Mouse (Mus musculus) 3134 (cell line): ENCODE results near the gene Pdcd4.
A peak's percentile ranks its signal among the peaks of the same experiment; 100 is the strongest.
"Not testable (repeated sequence)": the region's sequence is repeated elsewhere in the genome, so short reads cannot be mapped to it uniquely, and the experiment has no call there.

Experiments used
- DNase-seq: peaks from one replicate; pipeline ENCODE4 v3.0.0-alpha.2; 2011; ENCODE audit warnings: low spot score; ENCODE audit not compliant: insufficient read length; ENCODE audit errors: extremely low read depth

Gene Pdcd4

DNA sequence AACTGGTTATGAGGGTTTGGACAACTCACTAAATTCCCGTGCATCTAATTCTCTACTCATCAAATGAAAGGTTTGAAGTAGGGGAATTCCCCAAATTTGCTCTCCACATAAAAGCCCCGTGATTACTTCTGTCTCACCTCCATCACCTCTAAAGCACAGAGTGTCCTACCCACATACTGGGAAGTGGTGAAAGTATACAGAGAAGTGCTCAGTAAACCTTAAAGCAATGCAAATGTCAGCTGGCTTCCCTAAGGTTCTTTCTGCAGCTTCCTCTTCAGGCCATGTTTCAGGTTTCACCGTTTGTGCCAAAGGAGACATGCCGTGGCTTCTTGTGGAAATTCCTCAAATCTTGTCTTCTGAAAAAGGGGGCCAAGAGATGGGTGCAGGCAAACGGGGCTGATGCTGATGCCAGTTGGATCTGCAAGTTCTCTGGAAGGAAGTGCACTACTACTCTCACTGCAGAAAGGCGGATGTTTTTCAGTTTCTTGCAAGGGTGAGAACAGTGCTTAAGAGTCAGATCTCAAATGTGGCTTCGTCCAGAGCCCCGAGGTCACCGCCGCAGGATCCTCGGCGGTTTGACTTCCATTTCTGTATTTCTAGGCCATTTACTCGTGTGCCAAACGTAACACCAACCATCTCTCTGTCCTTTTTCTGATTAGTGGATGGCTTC, 8.0 kb downstream of the Pdcd4 start:
- no peak for DNase-seq

DNA sequence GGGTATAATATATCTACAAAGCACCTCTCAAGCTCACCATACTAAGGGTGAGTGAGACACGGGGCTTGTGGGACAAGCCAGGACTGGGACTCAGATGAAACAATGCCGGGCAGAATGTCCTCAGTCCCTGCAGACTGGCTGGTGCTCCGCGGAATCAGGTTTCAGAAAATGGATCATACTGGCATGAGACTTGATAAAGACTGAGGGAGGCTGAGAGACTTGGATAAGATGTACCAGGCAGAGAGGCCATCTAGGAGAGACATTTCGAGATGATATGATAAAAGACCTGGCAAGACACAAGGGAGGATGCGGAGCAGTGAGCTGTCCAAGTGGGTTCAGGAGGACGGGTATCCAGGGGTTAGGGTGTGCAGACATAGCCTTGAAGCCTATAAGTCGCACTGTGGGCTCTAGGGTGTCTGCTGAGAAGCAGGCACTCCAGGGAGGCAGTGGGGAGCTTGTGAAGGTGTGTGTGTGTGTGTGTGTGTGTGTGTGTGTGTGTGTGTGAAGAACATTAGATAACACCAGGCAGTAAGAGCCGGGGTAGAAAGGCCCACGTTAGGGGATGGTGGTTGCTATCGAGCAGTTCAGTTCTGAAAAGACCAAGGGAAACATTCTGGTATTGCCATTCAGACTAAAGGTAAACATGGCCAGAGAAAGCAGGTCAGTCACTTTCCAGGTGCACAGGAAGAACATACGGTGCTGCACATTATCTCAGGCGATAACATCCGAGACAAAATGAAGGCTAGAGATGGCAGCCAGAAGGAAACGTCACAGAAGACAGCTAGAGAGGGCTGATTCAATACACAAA, 10.1 kb downstream of the Pdcd4 start:
- no peak for DNase-seq

GRCm38 (mm10) chr19:53902739-53903487, 10.9 kb downstream of the Pdcd4 start:
- DNase-seq: peak; percentile 97

DNA sequence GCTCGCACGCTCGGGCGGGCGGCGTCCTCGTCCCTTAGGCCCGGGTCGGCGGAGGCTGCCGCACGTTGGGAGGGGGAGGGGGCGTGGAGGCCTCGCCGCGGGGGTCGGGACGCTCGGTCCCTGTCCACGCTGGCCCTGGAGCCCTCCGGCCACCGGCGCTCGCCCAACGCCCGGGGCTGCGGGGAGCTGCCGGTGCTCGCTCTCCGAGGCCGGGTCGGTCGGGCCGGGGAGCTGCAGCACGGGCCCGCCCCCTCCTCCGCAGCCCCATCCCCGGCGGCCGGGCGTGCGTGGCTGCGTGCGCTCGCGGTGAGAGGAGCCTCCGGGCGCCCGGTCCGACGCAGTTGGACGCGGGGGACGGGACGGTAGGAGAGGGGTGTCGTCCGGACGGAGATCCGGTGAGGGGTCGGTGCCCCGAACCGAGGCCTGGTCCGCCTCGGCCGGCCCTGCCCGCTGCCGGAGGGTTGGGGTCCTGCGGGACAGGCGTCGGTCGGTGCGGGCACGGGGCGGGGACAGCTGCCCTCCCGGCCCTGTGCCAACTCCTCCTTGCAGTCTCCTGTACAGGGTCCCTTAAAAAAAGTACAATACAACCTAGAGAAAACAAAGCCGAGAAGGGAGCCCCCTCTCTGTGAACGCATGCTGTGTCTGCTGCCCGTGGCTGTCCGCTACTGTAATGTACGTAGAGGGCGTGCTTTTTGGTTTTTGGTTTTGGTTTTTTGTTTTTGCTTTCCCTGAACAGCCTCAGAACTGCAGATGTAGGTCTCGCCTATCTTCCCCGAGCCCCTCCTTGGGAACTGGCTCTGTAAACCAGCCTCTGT, 11.7 kb downstream of the Pdcd4 start:
- DNase-seq: peak; percentile 58

GRCm38 (mm10) chr19:53904833-53905480, 12.9 kb downstream of the Pdcd4 start:
- no peak for DNase-seq

DNA sequence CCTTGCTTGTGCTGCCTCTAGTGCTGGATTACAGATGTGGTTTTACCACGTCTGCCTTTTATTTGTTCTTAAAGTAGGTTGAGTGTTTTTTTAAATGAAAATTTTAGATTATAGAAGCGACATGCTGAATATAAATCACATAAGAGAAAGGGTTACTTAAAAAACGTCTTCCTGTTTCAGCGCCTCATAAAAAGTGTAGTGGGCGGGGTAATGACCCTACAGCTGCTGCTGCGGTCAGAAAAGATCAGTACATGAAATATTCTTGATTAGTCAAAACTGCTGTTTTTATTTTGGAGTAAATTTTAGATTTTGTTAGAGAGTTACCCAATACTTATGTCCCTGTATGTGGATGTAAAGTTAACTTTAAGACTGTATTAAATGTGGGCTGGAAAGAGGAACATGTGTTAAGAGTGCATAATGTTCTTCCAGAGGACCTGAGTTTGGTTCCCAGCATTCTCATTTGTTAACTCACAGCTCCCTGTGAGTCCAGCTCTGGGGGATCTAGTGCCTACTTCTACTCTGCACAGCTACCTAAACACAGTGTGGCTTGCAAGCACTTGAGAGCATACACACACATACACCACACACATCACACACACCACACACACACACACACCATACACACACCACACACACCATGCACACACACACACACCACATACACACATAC, 14.1 kb downstream of the Pdcd4 start:
- no peak for DNase-seq

DNA sequence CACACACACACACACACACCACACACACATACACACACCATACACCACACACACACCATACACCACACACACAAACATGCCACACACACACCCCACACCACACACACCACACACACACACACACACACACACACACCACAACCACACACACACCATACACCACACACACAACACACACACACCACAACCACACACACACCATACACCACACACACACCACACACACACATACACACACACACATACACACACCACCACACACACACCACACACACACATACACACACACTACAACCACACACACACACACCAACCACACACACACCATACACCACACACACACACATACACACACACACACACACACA, 14.7 kb downstream of the Pdcd4 start:
- not testable (repeated sequence) for DNase-seq

GRCm38 (mm10) chr19:53914950-53915349, 22.9 kb downstream of the Pdcd4 start:
- no peak for DNase-seq

DNA sequence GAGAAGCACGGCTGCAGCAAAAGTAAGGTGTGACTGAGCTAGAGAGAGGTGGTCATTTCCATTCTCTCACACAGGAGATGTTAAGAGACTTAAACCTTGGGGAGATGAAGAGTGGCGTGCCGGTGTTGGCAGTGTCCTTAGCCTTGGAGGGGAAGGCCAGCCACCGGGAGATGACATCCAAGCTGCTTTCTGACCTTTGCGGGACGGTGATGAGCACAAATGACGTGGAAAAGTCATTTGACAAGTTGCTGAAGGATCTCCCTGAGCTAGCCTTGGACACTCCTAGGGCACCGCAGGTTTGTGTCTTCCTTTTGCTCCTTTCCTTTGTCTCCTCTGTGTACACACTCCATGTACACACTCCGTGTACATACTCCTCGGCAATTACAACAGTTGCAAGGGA, 27.5 kb downstream of the Pdcd4 start:
- DNase-seq: no peak

DNA sequence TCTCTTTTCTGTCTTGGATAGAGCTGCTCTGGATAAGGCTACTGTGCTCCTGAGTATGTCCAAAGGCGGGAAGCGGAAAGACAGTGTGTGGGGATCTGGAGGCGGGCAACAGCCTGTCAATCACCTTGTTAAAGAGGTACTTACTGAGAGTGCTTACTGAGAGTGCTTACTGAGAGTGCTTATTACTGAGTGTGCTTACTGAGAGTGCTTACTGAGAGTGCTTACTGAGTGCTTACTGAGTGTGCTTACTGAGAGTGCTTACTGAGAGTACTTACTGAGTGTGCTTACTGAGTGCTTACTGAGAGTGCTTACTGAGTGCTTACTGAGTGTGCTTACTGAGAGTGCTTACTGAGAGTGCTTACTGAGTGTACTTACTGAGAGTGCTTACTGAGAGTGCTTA, 30.0 kb downstream of the Pdcd4 start:
- not testable (repeated sequence) for DNase-seq

DNA sequence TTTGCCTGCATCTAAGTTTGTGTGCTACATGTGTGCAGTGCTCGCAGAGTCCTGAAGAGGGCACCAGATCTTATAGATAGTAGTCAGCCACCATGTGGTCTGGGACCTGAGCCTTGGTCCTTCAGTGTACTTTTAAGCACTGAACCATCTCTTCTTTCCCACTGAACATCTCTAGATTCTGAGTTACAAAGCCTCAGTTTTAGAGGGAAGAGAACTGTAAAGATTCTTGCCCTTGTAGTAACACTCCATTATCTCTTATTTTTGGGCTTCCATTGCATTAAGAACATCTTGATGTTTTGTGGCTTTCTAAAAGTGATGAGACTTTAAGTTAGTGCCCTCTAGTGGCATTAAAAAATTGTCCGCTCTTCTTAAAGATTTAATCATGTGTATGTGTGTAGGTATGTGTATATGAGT, 33.3 kb downstream of the Pdcd4 start:
- peak; percentile 37 for DNase-seq

DNA sequence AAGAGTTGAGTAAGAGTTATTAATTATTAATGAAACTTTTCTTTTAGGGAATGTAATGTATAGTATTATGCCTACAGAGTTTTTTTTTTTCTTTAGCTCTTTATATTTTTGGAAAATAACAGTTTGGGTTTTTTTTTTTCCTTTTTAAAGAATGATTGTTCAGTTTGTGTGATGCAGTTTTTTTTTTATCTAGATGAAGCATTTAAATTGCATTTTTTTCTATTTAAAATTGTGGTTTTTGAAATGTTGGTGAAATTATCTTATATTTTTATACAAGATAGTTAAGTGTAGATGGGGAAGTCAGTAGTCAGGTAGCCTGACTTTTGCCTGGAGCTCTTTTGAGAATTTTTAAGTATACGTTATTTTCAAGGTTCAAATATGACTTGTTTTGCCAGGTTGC, 34.7 kb downstream of the Pdcd4 start:
- DNase-seq: no peak

DNA sequence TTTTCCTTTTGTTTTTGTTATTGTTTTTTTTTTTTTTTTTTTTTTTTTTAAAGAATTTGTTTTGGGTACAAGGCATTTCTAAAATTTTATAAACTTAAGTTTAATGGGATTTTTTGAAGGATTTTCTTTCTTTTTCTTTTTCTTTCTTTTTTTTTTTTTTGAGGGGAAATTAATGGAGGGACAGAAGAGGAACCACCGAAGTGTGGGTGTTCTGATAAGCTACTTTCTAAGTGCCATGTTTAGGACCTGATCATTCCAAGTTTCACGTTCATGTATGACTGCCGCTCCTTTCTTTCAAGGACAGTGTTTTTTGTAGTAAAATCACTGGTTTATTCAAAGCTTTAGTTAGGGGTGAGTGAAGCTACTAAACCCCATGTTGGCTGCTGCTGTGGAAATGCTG, 37.2 kb downstream of the Pdcd4 start:
- no peak for DNase-seq

DNA sequence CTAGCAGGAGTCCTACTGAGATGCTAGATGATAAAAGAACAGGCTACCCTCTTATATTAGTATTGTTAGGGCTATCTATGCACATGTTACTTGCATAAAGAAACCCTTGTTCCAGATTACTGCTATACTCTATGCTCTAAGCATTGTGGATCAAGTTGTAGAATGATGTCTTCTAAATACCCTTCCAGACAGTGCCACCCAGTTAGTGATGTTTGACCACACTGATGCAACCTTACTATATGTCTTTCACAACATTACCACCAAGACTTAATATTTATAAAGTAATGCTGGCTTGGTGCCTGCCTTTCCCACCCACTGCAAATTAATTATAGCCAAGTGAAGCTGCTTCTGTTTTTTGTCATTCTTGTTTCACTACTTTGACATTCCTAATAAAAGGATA, 41.0 kb downstream of the Pdcd4 start:
- no peak for DNase-seq

- no peak for DNase-seq
These were observed 42.0 kb downstream of the Pdcd4 start for GRCm38 (mm10) chr19:53934046-53934445.

- DNase-seq: no peak
These were observed 47.4 kb downstream of the Pdcd4 start for GRCm38 (mm10) chr19:53939467-53939866.

- DNase-seq: no peak
These were observed 49.1 kb downstream of the Pdcd4 start for GRCm38 (mm10) chr19:53941139-53941538.

- DNase-seq: no peak
These were observed 50.3 kb downstream of the Pdcd4 start for GRCm38 (mm10) chr19:53942342-53942741.
